Mouse (Mus musculus): Measurements from ENCODE around the gene Mfsd12.

Mfsd12 gene

GRCm38 (mm10) chr10:81356991-81357844 lies at the start of gene Mfsd12:
Gene Mfsd12, plus strand, starts transcription at chr10:81357491.
- DNase-seq (ENCODE audit: low spot score), result peak; percentile 92

- no peak for DNase-seq (ENCODE audit: low spot score)
Measured at GRCm38 (mm10) chr10:81309571-81309970, 47.7 kb upstream of the Mfsd12 start.

- DNase-seq (ENCODE audit: low spot score), result no peak
Measured at GRCm38 (mm10) chr10:81313581-81313980, 43.7 kb upstream of the Mfsd12 start.

- DNase-seq (ENCODE audit: low spot score), result no peak
Measured at GRCm38 (mm10) chr10:81314201-81314600, 43.1 kb upstream of the Mfsd12 start.

- DNase-seq (ENCODE audit: low spot score), result no peak
Measured at GRCm38 (mm10) chr10:81315587-81315986, 41.7 kb upstream of the Mfsd12 start.

GRCm38 (mm10) chr10:81316338-81317060 lies 40.8 kb upstream of the Mfsd12 start:
- no peak for DNase-seq (ENCODE audit: low spot score)

GRCm38 (mm10) chr10:81317273-81317672 lies 40.0 kb upstream of the Mfsd12 start:
- DNase-seq (ENCODE audit: low spot score), result no peak

GRCm38 (mm10) chr10:81318589-81319329 lies 38.5 kb upstream of the Mfsd12 start:
- DNase-seq (ENCODE audit: low spot score), result no peak

GRCm38 (mm10) chr10:81319330-81319699 lies 38.0 kb upstream of the Mfsd12 start:
- no peak for DNase-seq (ENCODE audit: low spot score)

GRCm38 (mm10) chr10:81319741-81320549 lies 37.3 kb upstream of the Mfsd12 start:
- no peak for DNase-seq (ENCODE audit: low spot score)

- peak; percentile 100 for DNase-seq (ENCODE audit: low spot score)
Measured at GRCm38 (mm10) chr10:81320550-81321347, 36.5 kb upstream of the Mfsd12 start, which contains the start of gene Cactin. Gene Cactin, plus strand, starts transcription at chr10:81321103.

- no peak for DNase-seq (ENCODE audit: low spot score)
Measured at GRCm38 (mm10) chr10:81321436-81321835, 35.9 kb upstream of the Mfsd12 start.

GRCm38 (mm10) chr10:81322444-81322843 lies 34.8 kb upstream of the Mfsd12 start:
- DNase-seq (ENCODE audit: low spot score), result no peak

GRCm38 (mm10) chr10:81323141-81323775 lies 34.0 kb upstream of the Mfsd12 start:
- DNase-seq (ENCODE audit: low spot score), result no peak

GRCm38 (mm10) chr10:81323791-81324530 lies 33.3 kb upstream of the Mfsd12 start:
- no peak for DNase-seq (ENCODE audit: low spot score)

GRCm38 (mm10) chr10:81325176-81325575 lies 32.1 kb upstream of the Mfsd12 start:
- DNase-seq (ENCODE audit: low spot score), result no peak

- no peak for DNase-seq (ENCODE audit: low spot score)
Measured at GRCm38 (mm10) chr10:81325781-81326180, 31.5 kb upstream of the Mfsd12 start.

GRCm38 (mm10) chr10:81326858-81327257 lies 30.4 kb upstream of the Mfsd12 start:
- no peak for DNase-seq (ENCODE audit: low spot score)

GRCm38 (mm10) chr10:81327959-81328358 lies 29.3 kb upstream of the Mfsd12 start:
- DNase-seq (ENCODE audit: low spot score), result no peak

- no peak for DNase-seq (ENCODE audit: low spot score)
Measured at GRCm38 (mm10) chr10:81328386-81328785, 28.9 kb upstream of the Mfsd12 start, which contains the start of gene Tbxa2r. Gene Tbxa2r, plus strand, starts transcription at chr10:81328731.
